Mouse (Mus musculus) spleen, postnatal 10 days (tissue): ENCODE results near the gene Dnajb14.
"Not testable (repeated sequence)": the region's sequence is repeated elsewhere in the genome, so short reads cannot be mapped to it uniquely, and the experiment has no call there.

Experiments
- DNase-seq, 2 experiments: peaks; one replicate each; pipeline ENCODE4 v3.0.0; 2021 to 2022; ENCODE audit warnings: low spot score in 2 of 2

Dnajb14 gene

GRCm38 (mm10) chr3:137863330-137864123, 3.9 kb upstream of the Dnajb14 start:
- no peak for DNase-seq

GRCm38 (mm10) chr3:137864124-137864987, 3.1 kb upstream of the Dnajb14 start, which contains the start of gene H2afz:
Gene H2afz, plus strand, starts transcription at chr3:137864487.
- peak; percentile 96 to 98 for DNase-seq

- peak; percentile 83 to 95 for DNase-seq
These were observed 2.2 kb upstream of the Dnajb14 start for GRCm38 (mm10) chr3:137864988-137865982.

GRCm38 (mm10) chr3:137867133-137867436, 390 bp upstream of the Dnajb14 start:
- no peak for DNase-seq

- DNase-seq, result no peak
These were observed 829 bp downstream of the Dnajb14 start for GRCm38 (mm10) chr3:137868094-137868913.

- no peak for DNase-seq
These were observed 1.9 kb downstream of the Dnajb14 start for GRCm38 (mm10) chr3:137869395-137869794.

GRCm38 (mm10) chr3:137879313-137879712, 11.8 kb downstream of the Dnajb14 start:
- DNase-seq, result no peak

GRCm38 (mm10) chr3:137880109-137880748, 12.8 kb downstream of the Dnajb14 start:
- DNase-seq, result no peak

- DNase-seq, result no peak
These were observed 13.6 kb downstream of the Dnajb14 start for GRCm38 (mm10) chr3:137881093-137881492.

GRCm38 (mm10) chr3:137887961-137888360, 20.5 kb downstream of the Dnajb14 start:
- DNase-seq, result no peak

- no peak for DNase-seq
These were observed 23.6 kb downstream of the Dnajb14 start for GRCm38 (mm10) chr3:137891089-137891488.

GRCm38 (mm10) chr3:137892118-137892517, 24.6 kb downstream of the Dnajb14 start:
- no peak for DNase-seq

GRCm38 (mm10) chr3:137893789-137894188, 26.3 kb downstream of the Dnajb14 start:
- no peak for DNase-seq

- DNase-seq, result peak in 1 of 2 experiments; percentile 37
These were observed 27.7 kb downstream of the Dnajb14 start for GRCm38 (mm10) chr3:137895196-137895595.

- no peak for DNase-seq
These were observed 28.9 kb downstream of the Dnajb14 start for GRCm38 (mm10) chr3:137896386-137896785.

GRCm38 (mm10) chr3:137896867-137897266, 29.4 kb downstream of the Dnajb14 start:
- no peak for DNase-seq

- DNase-seq, result no peak
These were observed 30.2 kb downstream of the Dnajb14 start for GRCm38 (mm10) chr3:137897685-137898084.

- no peak for DNase-seq
These were observed 32.7 kb downstream of the Dnajb14 start for GRCm38 (mm10) chr3:137900149-137900548.

GRCm38 (mm10) chr3:137913093-137913492, 45.6 kb downstream of the Dnajb14 start:
- no peak for DNase-seq

GRCm38 (mm10) chr3:137914567-137914966, 47.1 kb downstream of the Dnajb14 start:
- not testable (repeated sequence) for DNase-seq
